Mouse (Mus musculus) CD4-positive, CD25-positive, alpha-beta regulatory T cell (primary cell): ENCODE measurements around the gene Zxdb. TPM values are rescaled to one million over a fixed set of nuclear protein-coding genes. Genes with fewer than 3 reads are reported as not detected.

Source experiments
- polyA plus RNA-seq: library from polyadenylated mRNA; unstranded; fragments of 100-300 nt; shearing (Covaris generic); gene quantifications from one replicate; pipeline ENCODE4 v1.2.1, GENCODE M21; 2017

Gene Zxdb
- polyA plus RNA-seq: 5.8 TPM

DNA sequence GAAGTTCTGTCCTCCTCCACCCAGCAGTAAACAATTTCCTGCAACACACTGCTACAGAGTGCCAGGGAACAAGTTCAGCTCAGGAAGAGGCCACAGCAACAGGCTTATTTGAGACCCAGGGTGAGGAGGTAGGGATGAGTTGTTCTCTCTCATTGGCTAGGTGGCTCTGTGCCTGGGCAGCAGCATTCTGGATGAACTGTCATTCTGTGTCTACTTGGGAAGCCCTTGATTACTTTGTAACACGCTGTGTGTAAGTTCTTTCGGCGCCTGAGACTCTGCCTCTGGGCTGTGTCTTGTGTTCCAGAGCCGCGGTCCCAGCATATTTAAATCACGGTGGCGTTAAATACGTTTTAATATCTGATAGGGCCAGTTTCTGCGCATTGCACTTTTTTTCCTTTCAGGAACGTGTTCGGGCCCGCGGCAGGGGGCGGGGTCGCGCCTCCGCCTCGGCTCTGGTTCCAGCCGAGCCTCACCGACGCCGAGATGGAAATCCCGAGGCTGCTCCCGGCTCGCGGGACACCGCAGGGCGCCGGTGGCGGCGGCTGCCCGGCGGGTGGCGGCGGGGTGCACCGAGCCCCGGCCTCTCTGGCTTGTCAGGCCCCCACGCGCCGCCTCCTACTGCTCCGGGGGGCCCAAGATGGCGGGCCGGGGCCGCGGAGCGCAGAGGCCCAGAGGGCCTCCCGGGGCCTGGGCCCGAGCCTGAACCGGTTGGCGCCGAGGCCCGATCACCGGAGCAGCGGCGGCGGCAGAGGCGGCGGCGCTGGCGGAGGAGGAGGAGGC is at the start of gene Zxdb:
Gene Zxdb (plus strand): TSS at position 378 of the 780 bp plus-strand sequence.

Other genes starting within 250 kb of the Zxdb start
- gene Maged1, start 182.4 kb upstream of the Zxdb start, polyA plus RNA-seq: 3.9 TPM
- gene Gspt2, start 88.5 kb upstream of the Zxdb start, polyA plus RNA-seq: 0.23 TPM